In the genomic region with DNA sequence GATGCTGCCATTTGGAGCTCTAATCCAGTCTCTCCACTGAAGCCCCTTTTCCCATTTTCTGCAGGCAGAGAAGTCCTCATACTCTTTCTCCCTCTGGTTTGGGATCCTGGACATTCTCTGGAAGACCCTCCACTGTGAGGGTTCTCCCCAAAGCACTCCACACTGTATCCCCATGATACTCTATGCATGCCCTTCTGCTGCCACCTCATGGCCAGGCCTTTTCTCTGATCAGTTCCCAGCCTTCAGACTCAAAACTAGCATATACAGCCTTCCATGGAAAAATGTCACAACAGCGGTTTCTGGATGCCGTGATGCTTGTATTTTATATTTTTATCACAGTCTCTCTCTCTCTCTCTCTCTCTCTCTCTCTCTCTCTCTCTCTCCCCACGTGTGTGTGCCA, we compare ENCODE assay signal across 20 mouse cellular contexts. TPM values are rescaled to one million over a fixed set of nuclear protein-coding genes. Genes with fewer than 3 reads are reported as not detected.
DNase-seq lines count a peak whose midpoint lies in the region; ATAC-seq and TF ChIP-seq lines count a peak whose summit lies in the region.
"Had no signal": no experiment of that assay in that cellular context is flagged by ENCODE, and none has a peak within 500 bp of the region (broad histone marks: within the 10 kb centered on the region; RNA-seq: fewer than 3 reads in every experiment).

No protein-coding gene starts in this region.

- H3K4me1 ChIP-seq in hindbrain, postnatal 0 days (ENCODE audit: insufficient read depth, low read length): no peaks in the 10 kb centered on the region
- H3K4me1 ChIP-seq in hindbrain, embryonic 16.5 days (ENCODE audit: control insufficient read depth, insufficient read depth, low read depth, low read length): no peaks in the 10 kb centered on the region
- no peaks in the 10 kb centered on the region for H3K4me1 ChIP-seq in liver, adult 2 months (ENCODE audit: control insufficient read depth, insufficient read depth, low read length)
- H3K4me1 ChIP-seq in liver, embryonic 12.5 days: no peaks in the 10 kb centered on the region
- peaks cover 0 to 6% of the 10 kb centered on the region in 2 experiments; a peak in 2 of 4 replicates for H3K4me1 ChIP-seq in CH12.LX (ENCODE audit: control insufficient read depth in 1 of 2, insufficient read depth in 2 of 2)
- H3K4me1 ChIP-seq: heart, embryonic 12.5 days; hindbrain, embryonic 10.5 days had no signal

- TF ChIP-seq RAD21 in CH12.LX (IDR thresholded peaks at IDR 0.05; ENCODE audit: low read depth, low read length): peak; percentile 28

- no peak overlapping the region for H3K4me3 ChIP-seq in hindbrain, postnatal 0 days (ENCODE audit: low read length)
- no peak overlapping the region for H3K4me3 ChIP-seq in hindbrain, embryonic 16.5 days (ENCODE audit: low read length)
- no peak overlapping the region for H3K4me3 ChIP-seq in liver, adult 2 months (ENCODE audit: insufficient read depth, low read depth, low read length)
- H3K4me3 ChIP-seq in liver, embryonic 12.5 days: no peak overlapping the region
- no peak overlapping the region for H3K4me3 ChIP-seq in CH12.LX (replicated peaks in 1 of 3; ENCODE audit: low read depth in 2 of 3, low read length in 2 of 3, poor library complexity in 1 of 3)
- H3K4me3 ChIP-seq: embryonic facial prominence, embryonic 10.5 days; erythroblast, embryonic 14.5 days; heart, embryonic 12.5 days; hindbrain, embryonic 10.5 days had no signal

- no peak for ATAC-seq in hindbrain, postnatal 0 days
- no peak for ATAC-seq in hindbrain, embryonic 16.5 days
- ATAC-seq in liver, embryonic 12.5 days: no peak
- ATAC-seq: forebrain, embryonic 16.5 days had no signal

- TF ChIP-seq POLR2A in liver, adult 2 months (IDR thresholded peaks at IDR 0.05; ENCODE audit: extremely low read depth, insufficient read depth, low read length): no peak
- no peak for TF ChIP-seq POLR2A in CH12.LX (IDR thresholded peaks at IDR 0.05; ENCODE audit: low read depth, low read length)

- no peaks in the 10 kb centered on the region for H3K27me3 ChIP-seq in hindbrain, postnatal 0 days (ENCODE audit: insufficient read depth, low read length)
- H3K27me3 ChIP-seq in hindbrain, embryonic 16.5 days (replicated peaks; ENCODE audit: control insufficient read depth, insufficient read depth, low read length): no peaks in the 10 kb centered on the region
- H3K27me3 ChIP-seq in liver, adult 2 months (ENCODE audit: control insufficient read depth, insufficient read depth, low read length): no peaks in the 10 kb centered on the region
- H3K27me3 ChIP-seq in liver, embryonic 12.5 days (replicated peaks): no peaks in the 10 kb centered on the region
- H3K27me3 ChIP-seq in CH12.LX (replicated peaks): no peaks in the 10 kb centered on the region
- H3K27me3 ChIP-seq: heart, embryonic 12.5 days had no signal

- no peak overlapping the region for H3K4me2 ChIP-seq in hindbrain, postnatal 0 days (ENCODE audit: low read depth, low read length)
- H3K4me2 ChIP-seq in hindbrain, embryonic 16.5 days (ENCODE audit: low read length): no peak overlapping the region
- no peak overlapping the region for H3K4me2 ChIP-seq in liver, embryonic 12.5 days
- H3K4me2 ChIP-seq in CH12.LX (ENCODE audit: insufficient read depth, low read depth, poor library complexity, severe bottlenecking): peak overlapping the region; percentile 79; the same call in 1 of the 2 replicates
- H3K4me2 ChIP-seq: heart, embryonic 12.5 days had no signal

- H3K36me3 ChIP-seq in hindbrain, postnatal 0 days (ENCODE audit: insufficient read depth, low read length): no peaks in the 10 kb centered on the region
- H3K36me3 ChIP-seq in hindbrain, embryonic 16.5 days (ENCODE audit: control insufficient read depth, insufficient read depth, low read length): no peaks in the 10 kb centered on the region
- no peaks in the 10 kb centered on the region for H3K36me3 ChIP-seq in liver, adult 2 months (ENCODE audit: control insufficient read depth, insufficient read depth, low read length)
- H3K36me3 ChIP-seq in liver, embryonic 12.5 days: no peaks in the 10 kb centered on the region
- no peaks in the 10 kb centered on the region for H3K36me3 ChIP-seq in CH12.LX (replicated peaks in 1 of 2; ENCODE audit: control insufficient read depth in 1 of 2, insufficient read depth in 1 of 2, low read length in 1 of 2)
- H3K36me3 ChIP-seq: embryonic facial prominence, embryonic 10.5 days; G1E; heart, embryonic 12.5 days; hindbrain, embryonic 10.5 days had no signal

- TF ChIP-seq EP300 in CH12.LX (IDR thresholded peaks at IDR 0.05; ENCODE audit: low read length): no peak

- peak; percentile 54 for TF ChIP-seq CTCF in hindbrain, postnatal 0 days (IDR thresholded peaks at IDR 0.05; ENCODE audit: low read depth)
- peak; percentile 44; the same call in 1 of the 2 replicates for TF ChIP-seq CTCF in liver, adult 2 months (IDR thresholded peaks at IDR 0.05; ENCODE audit: low read depth, low read length)
- TF ChIP-seq CTCF in CH12.LX (conservative IDR thresholded peaks at IDR 0.05 in 1 of 2, IDR thresholded peaks at IDR 0.05 in 1 of 2; ENCODE audit: low read depth in 2 of 2, low read length in 2 of 2): peak in 1 of 2 experiments; percentile 44; a peak in 2 of 4 replicates

- H3K9me3 ChIP-seq in hindbrain, postnatal 0 days (ENCODE audit: low read length): no peaks in the 10 kb centered on the region
- no peaks in the 10 kb centered on the region for H3K9me3 ChIP-seq in hindbrain, embryonic 16.5 days (ENCODE audit: control insufficient read depth, low read length)
- no peaks in the 10 kb centered on the region for H3K9me3 ChIP-seq in liver, embryonic 12.5 days (replicated peaks)
- H3K9me3 ChIP-seq in CH12.LX (replicated peaks; ENCODE audit: low read length): no peaks in the 10 kb centered on the region
- H3K9me3 ChIP-seq: embryonic facial prominence, embryonic 10.5 days; G1E; heart, embryonic 12.5 days; hindbrain, embryonic 10.5 days had no signal

- no peak overlapping the region for H3K9ac ChIP-seq in hindbrain, postnatal 0 days (replicated peaks; ENCODE audit: low read length)
- no peak overlapping the region for H3K9ac ChIP-seq in hindbrain, embryonic 16.5 days (ENCODE audit: low read depth, low read length)
- no peak overlapping the region for H3K9ac ChIP-seq in liver, adult 2 months (ENCODE audit: low read depth, low read length)
- H3K9ac ChIP-seq in liver, embryonic 12.5 days: no peak overlapping the region
- no peak overlapping the region for H3K9ac ChIP-seq in CH12.LX (ENCODE audit: insufficient read depth, low read depth)
- H3K9ac ChIP-seq: heart, embryonic 12.5 days had no signal

- in situ Hi-C loops in CH12.LX (cut with MboI; ENCODE audit: low pct_ligation_motif_present, low pct_unique_long_range_greater_than_20kb, low sequenced_read_pairs): no loop called here

- dilution Hi-C loops in CH12.LX (cut with MboI; ENCODE audit: extremely low pct_ligation_motif_present, extremely low pct_unique_long_range_greater_than_20kb, low sequenced_read_pairs): no loop called here

- H3K27ac ChIP-seq in hindbrain, postnatal 0 days: no peak overlapping the region
- no peak overlapping the region for H3K27ac ChIP-seq in hindbrain, embryonic 16.5 days (ENCODE audit: low read depth, low read length)
- no peak overlapping the region for H3K27ac ChIP-seq in liver, adult 2 months (replicated peaks; ENCODE audit: insufficient read depth, low read depth, low read length)
- H3K27ac ChIP-seq in liver, embryonic 12.5 days: no peak overlapping the region
- no peak overlapping the region for H3K27ac ChIP-seq in CH12.LX (ENCODE audit: insufficient read depth, low read depth)
- H3K27ac ChIP-seq: embryonic facial prominence, embryonic 10.5 days; hindbrain, embryonic 10.5 days; macrophage had no signal

- no peak for DNase-seq in hindbrain, postnatal 0 days (ENCODE audit: low spot score)
- DNase-seq in liver, adult 2 months (ENCODE audit: extremely low read depth, low read depth, low spot score): no peak
- DNase-seq in CH12.LX (ENCODE audit: extremely low read depth): no peak
- DNase-seq in brain, adult 2 months (ENCODE audit: low read depth, low spot score): peak; percentile 49
- DNase-seq in retina, postnatal 1 day: no peak
- DNase-seq: adrenal gland, postnatal 14 days; cerebellum, adult 9-11 months; gastrocnemius, postnatal 14 days; midbrain, embryonic 14.5 days; right cerebral cortex, postnatal 14 days; thymus, adult 2 months had no signal

- 82% methylated on average over 3 of the region's 3 CpGs for WGBS in hindbrain, postnatal 0 days
- WGBS in hindbrain, embryonic 16.5 days: 84% methylated on average over 3 of the region's 3 CpGs
- WGBS in liver, adult 2 months: 75% methylated on average over 3 of the region's 3 CpGs
- 75% methylated on average over 3 of the region's 3 CpGs for WGBS in liver, embryonic 12.5 days (ENCODE audit: insufficient replicate concordance)

- no peaks in the 10 kb centered on the region for H3K79me2 ChIP-seq in liver, adult 2 months (ENCODE audit: control insufficient read depth, insufficient read depth, low read length)
- no peaks in the 10 kb centered on the region for H3K79me2 ChIP-seq in CH12.LX (replicated peaks; ENCODE audit: control insufficient read depth, extremely low read depth, insufficient read depth, poor library complexity, severe bottlenecking)

TF ChIP-seq in CH12.LX, 34 proteins besides CTCF, POLR2A, EP300 and RAD21 (continues in another document):
- TF ChIP-seq MXI1 (IDR thresholded peaks at IDR 0.05; ENCODE audit: low read depth, low read length) (no peak), TCF12 (IDR thresholded peaks at IDR 0.05; ENCODE audit: low read depth, low read length) (no peak), ZKSCAN1 (IDR thresholded peaks at IDR 0.05; ENCODE audit: borderline replicate concordance, low read depth, low read length) (no peak)

RNA-seq across cellular contexts. Expression of a gene that starts 9.0 kb away (rescaled TPM):
- total RNA-seq in hindbrain, postnatal 0 days (2014; rRNA removed): 4.2 and 6.6 TPM in 2 replicates
- polyA plus RNA-seq in hindbrain, postnatal 0 days (2015; fragmentation: Nextera tagmentation; extraction: Ambion mirVana): 1.1 TPM in 2 replicates
- polyA plus RNA-seq in hindbrain, embryonic 16.5 days (2015; fragmentation: Nextera tagmentation; extraction: Ambion mirVana): 0.97 and 1.0 TPM in 2 replicates
- total RNA-seq in liver, adult 2 months (2014; rRNA removed): 84.6 and 88.6 TPM in 2 replicates
- 56.3 and 68.3 TPM in 2 replicates for polyA plus RNA-seq in liver, adult 2 months (2012; rRNA removed)
- 1.2 and 1.3 TPM in 2 replicates for polyA plus RNA-seq in liver, embryonic 12.5 days (2016; fragmentation: Nextera tagmentation; extraction: Ambion mirVana)
- total RNA-seq in CH12.LX (2012; rRNA removed) (not detected in 2 replicates), CH12.LX (2014; rRNA removed) (not detected in 2 replicates)
- not detected in 2 replicates for polyA plus RNA-seq in CH12.LX (2012; ENCODE audit: insufficient read length, low read depth)
- total RNA-seq: G1E had no signal
- polyA plus RNA-seq: G1E, macrophage had no signal

RNA-seq across cellular contexts. Expression of a gene that starts 45.7 kb away (rescaled TPM):
- 56.6 and 62.1 TPM in 2 replicates for total RNA-seq in hindbrain, postnatal 0 days (2014; rRNA removed)
- polyA plus RNA-seq in hindbrain, postnatal 0 days (2015; fragmentation: Nextera tagmentation; extraction: Ambion mirVana): 151 TPM in 2 replicates
- 121 and 129 TPM in 2 replicates for polyA plus RNA-seq in hindbrain, embryonic 16.5 days (2015; fragmentation: Nextera tagmentation; extraction: Ambion mirVana)
- total RNA-seq in liver, adult 2 months (2014; rRNA removed): 563 and 653 TPM in 2 replicates
- 365 and 397 TPM in 2 replicates for polyA plus RNA-seq in liver, adult 2 months (2012; rRNA removed)
- 171 and 178 TPM in 2 replicates for polyA plus RNA-seq in liver, embryonic 12.5 days (2016; fragmentation: Nextera tagmentation; extraction: Ambion mirVana)
- total RNA-seq in CH12.LX (2012; rRNA removed): 49.7 and 55.0 TPM in 2 replicates
- 54.8 and 63.5 TPM in 2 replicates for total RNA-seq in CH12.LX (2014; rRNA removed)
- polyA plus RNA-seq in CH12.LX (2012; ENCODE audit: insufficient read length, low read depth): 129 and 155 TPM in 2 replicates

Comparison
In these comparisons a context has a peak if more than half of its experiments do, and no peak if none do; other contexts are left out.
1. RNA of a gene that starts 9.0 kb away (polyA plus RNA-seq): 56.3 to 68.3 TPM in liver, adult 2 months; 1.2 to 1.3 TPM in liver, embryonic 12.5 days, 1.1 TPM in hindbrain, postnatal 0 days, 0.97 to 1.0 TPM in hindbrain, embryonic 16.5 days and not detected in CH12.LX; every median in the first group is over 10 times any median in the second.